Mouse (Mus musculus): ENCODE measurements around the gene Neurl1b.

The Neurl1b gene

GRCm38 (mm10) chr17:26457506-26457905 lies 42.9 kb downstream of the Neurl1b start:
- DNase-seq = no peak

GRCm38 (mm10) chr17:26458049-26458448 lies 43.4 kb downstream of the Neurl1b start:
- DNase-seq = no peak

DNA sequence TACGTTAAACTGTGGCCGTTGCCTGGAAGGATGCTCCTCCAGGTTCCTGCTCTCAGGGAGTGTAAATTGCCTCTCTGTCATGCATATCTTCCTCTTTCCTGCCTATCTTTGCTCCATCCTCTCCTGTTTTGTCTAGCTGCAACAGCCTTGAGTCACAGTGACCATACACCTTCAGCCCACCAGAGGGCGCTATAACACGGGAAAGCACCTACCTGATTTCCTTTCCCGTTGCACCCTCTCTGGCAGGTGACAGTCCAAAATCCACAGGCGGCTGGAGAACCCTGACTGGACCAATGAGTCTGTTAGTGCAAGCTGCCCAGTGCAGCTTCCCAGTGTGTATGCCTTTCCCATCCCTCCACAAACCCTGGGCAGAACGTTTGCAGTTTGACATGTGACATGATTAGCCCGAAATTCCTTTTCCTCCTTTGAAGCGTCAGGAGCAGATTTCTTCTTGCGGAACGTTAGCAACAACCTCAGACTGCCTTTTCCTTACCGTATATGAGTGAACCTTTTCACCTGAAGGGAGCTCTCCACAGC lies 48.1 kb downstream of the Neurl1b start:
- peak; percentile 72 for DNase-seq

- no peak for DNase-seq
Observed at GRCm38 (mm10) chr17:26463432-26463831, 48.8 kb downstream of the Neurl1b start.

DNA sequence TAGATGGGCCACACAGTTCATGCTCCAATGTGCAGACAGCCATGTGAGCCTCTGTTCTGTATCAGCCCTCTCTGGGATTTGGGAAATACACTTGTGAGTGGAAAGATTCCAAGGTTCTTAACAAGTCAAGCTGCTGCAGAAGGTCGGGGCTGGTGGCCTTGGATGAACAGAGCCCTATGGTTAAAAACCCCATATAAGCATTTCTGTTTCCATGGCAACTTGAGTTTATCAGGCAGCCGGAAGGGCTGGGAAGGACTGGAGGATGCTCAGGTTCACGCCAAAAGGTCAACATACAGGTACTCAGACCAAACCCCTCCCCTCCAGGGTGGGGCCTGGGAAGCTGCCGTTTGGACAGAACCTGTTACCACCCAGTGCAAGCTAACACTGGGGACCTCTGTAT lies 49.4 kb downstream of the Neurl1b start:
- no peak for DNase-seq

DNA sequence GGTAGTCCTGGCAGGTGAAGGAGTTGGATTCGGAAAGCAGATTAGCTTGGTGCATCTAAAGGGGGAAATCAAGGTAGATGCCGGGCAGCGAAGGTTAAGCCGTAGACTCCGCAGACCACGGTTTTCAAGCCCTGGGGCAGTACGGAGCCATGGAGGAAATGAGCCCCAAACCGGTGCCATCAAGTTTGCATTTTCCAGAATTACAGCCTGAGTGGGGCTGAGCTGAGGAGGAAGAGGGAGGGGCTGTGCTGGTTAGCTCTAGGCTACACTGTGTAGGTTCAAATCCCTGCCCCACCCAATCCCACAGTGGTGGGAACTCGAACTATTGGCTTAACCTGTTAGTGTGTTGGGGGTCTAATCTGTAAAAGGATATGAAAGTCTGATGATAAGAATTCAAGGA lies 49.9 kb downstream of the Neurl1b start:
- no peak for DNase-seq

- no peak for DNase-seq
Observed at GRCm38 (mm10) chr17:26464972-26465371, 50.3 kb downstream of the Neurl1b start.

- DNase-seq = peak; percentile 78
Observed at GRCm38 (mm10) chr17:26466741-26467150, 52.1 kb downstream of the Neurl1b start.

DNA sequence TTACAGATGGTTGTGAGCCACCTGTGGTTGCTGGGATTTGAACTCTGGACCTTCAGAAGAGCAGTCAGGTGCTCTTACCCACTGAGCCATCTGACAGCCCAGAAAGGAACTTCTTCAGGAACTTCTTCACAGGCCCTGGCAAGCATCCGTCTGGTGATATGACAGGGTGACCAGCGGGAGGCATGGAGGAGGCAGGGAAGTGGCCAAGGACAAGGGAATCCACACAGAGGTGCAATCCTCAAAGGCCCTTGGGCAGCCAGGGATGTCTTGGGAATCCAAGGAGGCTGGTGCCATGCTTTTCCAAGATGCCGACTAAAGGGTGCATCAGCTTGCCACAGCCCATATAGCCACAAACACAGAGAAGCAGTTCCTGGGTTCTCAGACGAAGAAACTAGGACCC lies 53.0 kb downstream of the Neurl1b start:
- no peak for DNase-seq

- no peak for DNase-seq
Observed at GRCm38 (mm10) chr17:26468102-26468894, 53.7 kb downstream of the Neurl1b start.

GRCm38 (mm10) chr17:26476871-26477270 lies 62.2 kb downstream of the Neurl1b start:
- DNase-seq = no peak

DNA sequence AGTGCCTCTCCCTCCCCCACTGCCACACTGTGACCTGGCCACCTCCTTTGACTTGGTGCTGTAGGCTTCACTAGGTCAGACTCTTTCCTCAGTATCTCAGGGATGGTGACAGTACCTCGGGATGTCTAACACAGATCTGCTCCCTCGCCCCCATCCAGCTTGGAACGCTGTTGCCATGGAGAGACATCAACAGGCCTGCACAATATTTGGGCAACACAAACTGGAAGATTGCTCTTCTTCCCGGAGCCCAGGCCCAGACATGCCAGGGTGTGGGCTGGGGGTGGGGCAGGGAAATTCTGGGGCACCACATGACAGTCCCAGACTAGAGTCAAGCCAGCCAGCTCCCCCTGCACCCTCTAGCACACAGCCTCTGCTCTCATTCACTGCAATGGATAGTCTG lies 64.0 kb downstream of the Neurl1b start:
- no peak for DNase-seq

- DNase-seq = no peak
Observed at GRCm38 (mm10) chr17:26479619-26480018, 65.0 kb downstream of the Neurl1b start.

- DNase-seq = no peak
Observed at GRCm38 (mm10) chr17:26480956-26481355, 66.3 kb downstream of the Neurl1b start.

DNA sequence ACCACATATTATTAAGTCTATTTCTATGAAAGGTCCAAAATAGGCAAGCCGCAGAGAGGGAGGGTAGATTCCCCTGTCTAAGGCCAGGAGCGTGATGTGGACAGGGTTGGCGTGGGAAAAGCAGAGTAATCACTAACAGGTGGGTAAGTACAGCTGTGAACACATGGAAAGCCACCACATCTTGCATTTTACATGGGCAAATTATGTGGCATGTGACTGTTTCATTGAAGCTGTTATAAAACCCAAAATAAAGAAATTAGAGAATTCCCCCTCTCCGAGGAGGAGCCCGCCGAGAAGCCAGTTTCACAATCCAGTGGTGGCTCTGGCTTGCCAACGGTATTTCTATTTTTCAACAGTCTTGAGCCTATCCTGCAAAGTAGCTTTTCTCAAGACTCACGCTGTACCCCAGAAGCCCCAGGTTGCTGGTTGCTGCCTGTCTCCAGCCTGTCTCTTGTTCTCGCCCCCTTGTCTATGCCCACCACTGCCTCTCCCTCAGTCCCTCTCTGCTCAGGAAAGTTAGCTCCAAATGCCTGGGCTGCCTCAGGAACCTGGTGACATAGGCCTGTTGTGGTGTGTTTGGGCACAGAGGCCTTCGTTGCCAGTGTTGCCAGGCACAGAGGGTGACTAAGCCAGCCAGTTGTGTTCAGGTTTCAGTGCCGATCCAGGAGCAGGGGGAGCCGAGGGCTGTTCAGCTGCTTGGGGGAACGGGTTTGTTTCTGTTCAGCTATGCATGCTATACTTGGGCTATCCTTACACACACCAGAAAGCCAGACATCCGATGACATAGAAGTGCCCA lies 70.2 kb downstream of the Neurl1b start:
- DNase-seq = no peak

GRCm38 (mm10) chr17:26487266-26487665 lies 72.6 kb downstream of the Neurl1b start:
- no peak for DNase-seq

GRCm38 (mm10) chr17:26487917-26488316 lies 73.3 kb downstream of the Neurl1b start:
- DNase-seq = no peak

GRCm38 (mm10) chr17:26488711-26489403 lies 74.2 kb downstream of the Neurl1b start:
- no peak for DNase-seq

- DNase-seq = no peak
Observed at GRCm38 (mm10) chr17:26490072-26490471, 75.4 kb downstream of the Neurl1b start.

DNA sequence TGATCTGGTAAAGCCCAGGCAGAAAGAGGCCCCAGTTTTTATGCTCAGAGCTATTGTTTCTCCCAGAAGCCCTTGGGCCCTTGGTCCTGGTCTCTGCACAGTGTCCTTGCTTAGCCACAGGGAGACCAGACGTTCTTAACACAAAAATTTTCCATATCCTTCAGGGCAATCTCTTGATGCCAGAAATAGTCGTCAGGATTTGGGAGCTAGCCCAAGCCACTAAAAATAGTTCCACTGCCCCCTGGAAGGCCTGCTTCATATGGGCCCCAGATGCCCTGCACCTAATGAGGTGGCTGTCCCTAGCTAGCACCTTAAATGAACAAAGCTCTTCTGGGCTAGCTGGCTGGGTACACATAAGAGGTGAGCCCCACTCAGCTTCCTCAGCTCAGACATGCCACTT lies 76.3 kb downstream of the Neurl1b start:
- DNase-seq = no peak

GRCm38 (mm10) chr17:26492246-26492645 lies 77.6 kb downstream of the Neurl1b start:
- DNase-seq = no peak

- DNase-seq = no peak
Observed at GRCm38 (mm10) chr17:26494642-26495468, 80.2 kb downstream of the Neurl1b start.
